Mouse (Mus musculus): Measurements from ENCODE around the gene Stxbp4. TPM values are rescaled to one million over a fixed set of nuclear protein-coding genes. Genes with fewer than 3 reads are reported as not detected.
A peak's percentile ranks its signal among the peaks of the same experiment; 100 is the strongest.

Stxbp4 gene
- 3.1 and 3.5 TPM in 2 replicates for polyA plus RNA-seq (2012; ENCODE audit: insufficient read depth, insufficient read length, missing spikeins)

DNA sequence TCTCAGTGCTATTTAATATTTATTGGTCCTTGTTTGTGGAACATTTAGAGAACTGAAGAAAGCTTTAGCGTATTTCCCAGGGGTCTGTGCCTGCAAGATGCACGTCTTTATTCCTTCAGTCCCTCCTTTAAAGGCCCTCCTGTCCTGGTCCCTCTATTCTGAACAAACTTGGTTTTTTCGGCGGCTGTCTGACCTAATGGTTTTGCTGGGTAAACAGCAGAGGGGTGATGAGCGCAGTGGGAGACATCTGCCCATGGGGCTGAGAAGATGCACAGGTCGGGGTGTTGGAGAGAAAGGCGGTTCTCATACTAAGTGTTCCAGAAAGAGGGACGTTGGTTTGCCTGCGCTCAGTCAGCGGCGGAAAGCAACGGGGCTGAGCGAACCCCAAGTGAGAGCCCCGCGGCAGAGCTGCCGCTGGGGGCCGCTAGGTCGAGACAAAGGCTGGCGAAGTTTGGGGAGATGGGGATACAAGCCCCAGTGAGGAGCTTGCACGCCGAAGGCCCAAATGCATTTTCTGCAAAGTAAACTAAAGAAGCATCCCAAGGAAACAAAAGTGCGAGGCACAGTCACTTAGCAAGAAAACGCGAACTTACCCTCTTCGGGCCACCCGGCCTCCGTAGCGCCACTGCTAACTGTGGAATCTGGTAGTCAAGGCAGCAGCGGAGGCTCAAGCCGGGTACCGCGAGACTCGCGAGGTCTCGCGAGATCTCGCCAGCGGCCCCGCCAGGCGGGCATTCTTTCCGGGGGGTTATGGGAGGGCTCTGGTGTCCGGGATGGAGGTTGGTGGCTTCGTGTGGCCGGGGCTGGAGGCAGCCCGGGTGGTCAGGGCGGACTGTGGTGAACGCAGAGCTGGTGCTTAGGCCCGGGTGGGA is at the start of gene Stxbp4, which contains the start of gene Cox11:
Stxbp4 (minus strand) TSS at position 645 of the 872 bp plus-strand sequence.
Cox11 (plus strand) TSS at position 734 of the 872 bp plus-strand sequence.
- peak; percentile 25; the same call in 1 of the 2 replicates for TF ChIP-seq CTCF (IDR thresholded peaks at IDR 0.05; ENCODE audit: low read depth, low read length)
- TF ChIP-seq POLR2A (IDR thresholded peaks at IDR 0.05; ENCODE audit: borderline replicate concordance, low read depth, low read length): no peak
- Histone ChIP-seq H3K4me1 (ENCODE audit: control insufficient read depth, insufficient read depth, low read length) (peaks cover 16% of the 10 kb centered on the region), H3K4me3 (ENCODE audit: insufficient read depth, low read length) (peak within 1 kb of the TSS; percentile 100), H3K27ac (ENCODE audit: insufficient read depth, low read depth, low read length) (peak within 1 kb of the TSS; percentile 53)

DNA sequence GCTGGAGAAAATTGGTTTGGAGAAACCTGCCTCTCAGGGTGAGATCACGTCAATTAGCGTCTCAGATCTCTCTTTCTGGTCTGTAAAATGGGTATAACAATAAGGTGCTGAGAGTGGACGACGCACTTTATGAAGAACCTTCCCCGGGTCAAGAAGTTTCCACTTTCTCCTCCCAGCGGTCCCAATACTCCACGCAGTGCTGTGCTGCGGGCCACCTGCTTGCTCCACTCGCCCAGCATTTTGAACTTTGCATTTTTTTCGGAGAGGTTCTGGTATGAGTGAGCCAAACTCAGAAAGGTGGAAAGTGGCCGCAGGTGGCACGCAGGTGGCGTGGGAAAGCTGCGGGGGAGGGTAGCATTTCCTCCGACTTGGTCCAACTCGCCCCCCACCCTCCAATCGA is 49.2 kb upstream of the Stxbp4 start:
- TF ChIP-seq CTCF (IDR thresholded peaks at IDR 0.05; ENCODE audit: low read depth, low read length) (no peak), POLR2A (IDR thresholded peaks at IDR 0.05; ENCODE audit: borderline replicate concordance, low read depth, low read length) (no peak)
- H3K4me1 ChIP-seq (ENCODE audit: control insufficient read depth, insufficient read depth, low read length): peaks cover 6% of the 10 kb centered on the region
- H3K4me3 ChIP-seq (ENCODE audit: insufficient read depth, low read length): peak overlapping the region; percentile 70
- no peak overlapping the region for H3K27ac ChIP-seq (ENCODE audit: insufficient read depth, low read depth, low read length)

GRCm38 (mm10) chr11:90686287-90687025 is 48.6 kb upstream of the Stxbp4 start:
- no peak overlapping the region for H3K27ac ChIP-seq (ENCODE audit: insufficient read depth, low read depth, low read length)
- peak overlapping the region; percentile 70 for H3K4me3 ChIP-seq (ENCODE audit: insufficient read depth, low read length)
- peaks cover 6% of the 10 kb centered on the region for H3K4me1 ChIP-seq (ENCODE audit: control insufficient read depth, insufficient read depth, low read length)
- no peak for TF ChIP-seq POLR2A (IDR thresholded peaks at IDR 0.05; ENCODE audit: borderline replicate concordance, low read depth, low read length)
- no peak for TF ChIP-seq CTCF (IDR thresholded peaks at IDR 0.05; ENCODE audit: low read depth, low read length)

GRCm38 (mm10) chr11:90685196-90685595 is 47.3 kb upstream of the Stxbp4 start:
- H3K27ac ChIP-seq (ENCODE audit: insufficient read depth, low read depth, low read length): no peak overlapping the region
- TF ChIP-seq CTCF (IDR thresholded peaks at IDR 0.05; ENCODE audit: low read depth, low read length) (no peak), POLR2A (IDR thresholded peaks at IDR 0.05; ENCODE audit: borderline replicate concordance, low read depth, low read length) (no peak)
- peaks cover 6% of the 10 kb centered on the region for H3K4me1 ChIP-seq (ENCODE audit: control insufficient read depth, insufficient read depth, low read length)
- no peak overlapping the region for H3K4me3 ChIP-seq (ENCODE audit: insufficient read depth, low read length)

DNA sequence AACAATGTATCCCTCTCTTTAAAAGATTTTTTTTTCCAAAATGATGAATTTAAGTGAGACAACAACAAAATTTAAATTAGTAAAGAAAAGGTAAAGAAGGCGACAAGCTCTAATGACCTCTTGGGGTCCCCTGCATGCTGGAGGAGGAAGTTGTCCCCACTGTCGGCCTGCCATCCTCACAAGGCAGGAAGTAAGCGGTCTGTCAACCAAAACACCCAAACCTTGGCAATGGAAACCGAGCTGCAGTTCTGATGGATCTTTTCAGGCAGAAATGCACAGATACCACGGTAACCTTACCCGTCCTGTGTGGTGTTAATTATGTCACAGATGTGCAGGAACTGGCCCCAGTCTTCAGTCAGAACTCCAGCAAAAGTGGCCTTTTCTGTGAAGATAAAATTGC is 46.9 kb upstream of the Stxbp4 start:
- TF ChIP-seq POLR2A (IDR thresholded peaks at IDR 0.05; ENCODE audit: borderline replicate concordance, low read depth, low read length) (no peak), CTCF (IDR thresholded peaks at IDR 0.05; ENCODE audit: low read depth, low read length) (no peak)
- Histone ChIP-seq H3K4me3 (ENCODE audit: insufficient read depth, low read length) (no peak overlapping the region), H3K27ac (ENCODE audit: insufficient read depth, low read depth, low read length) (no peak overlapping the region), H3K4me1 (ENCODE audit: control insufficient read depth, insufficient read depth, low read length) (peaks cover 6% of the 10 kb centered on the region)

- TF ChIP-seq CTCF (IDR thresholded peaks at IDR 0.05; ENCODE audit: low read depth, low read length): no peak
- TF ChIP-seq POLR2A (IDR thresholded peaks at IDR 0.05; ENCODE audit: borderline replicate concordance, low read depth, low read length): no peak
- peaks cover 15% of the 10 kb centered on the region for H3K4me1 ChIP-seq (ENCODE audit: control insufficient read depth, insufficient read depth, low read length)
- H3K4me3 ChIP-seq (ENCODE audit: insufficient read depth, low read length): no peak overlapping the region
- H3K27ac ChIP-seq (ENCODE audit: insufficient read depth, low read depth, low read length): no peak overlapping the region
Observed at GRCm38 (mm10) chr11:90681171-90681570, 43.3 kb upstream of the Stxbp4 start.

GRCm38 (mm10) chr11:90678582-90678981 is 40.7 kb upstream of the Stxbp4 start:
- H3K27ac ChIP-seq (ENCODE audit: insufficient read depth, low read depth, low read length): peak overlapping the region; percentile 25; the same call in 1 of the 2 replicates
- TF ChIP-seq CTCF (IDR thresholded peaks at IDR 0.05; ENCODE audit: low read depth, low read length) (no peak), POLR2A (IDR thresholded peaks at IDR 0.05; ENCODE audit: borderline replicate concordance, low read depth, low read length) (no peak)
- H3K4me1 ChIP-seq (ENCODE audit: control insufficient read depth, insufficient read depth, low read length): peaks cover 15% of the 10 kb centered on the region
- no peak overlapping the region for H3K4me3 ChIP-seq (ENCODE audit: insufficient read depth, low read length)

DNA sequence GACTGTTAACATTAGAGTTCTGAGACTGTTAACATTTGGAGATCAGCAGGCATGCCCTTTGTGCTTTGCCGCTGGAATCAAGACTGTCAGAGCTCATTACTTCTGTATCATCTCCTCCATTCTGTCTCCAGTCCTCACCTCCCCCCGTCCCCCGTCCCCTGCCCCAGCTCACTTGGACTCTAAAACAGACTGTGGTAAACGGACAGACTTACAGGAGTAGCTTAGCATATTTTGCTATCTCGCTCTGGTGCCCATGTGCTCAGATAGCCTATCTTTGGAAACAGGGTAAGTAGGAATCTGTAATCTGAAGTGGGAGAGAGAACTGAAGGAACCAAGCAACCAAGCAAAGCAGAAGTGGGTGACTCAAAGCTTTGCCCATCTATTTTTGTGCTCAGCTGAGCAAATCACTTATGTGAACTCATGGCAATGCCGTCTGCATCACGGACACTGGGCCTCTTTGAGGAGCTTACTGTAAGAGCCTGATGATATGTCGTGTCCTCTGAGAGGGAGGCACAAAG is 39.9 kb upstream of the Stxbp4 start:
- peak overlapping the region; percentile 25 for H3K27ac ChIP-seq (ENCODE audit: insufficient read depth, low read depth, low read length)
- no peak overlapping the region for H3K4me3 ChIP-seq (ENCODE audit: insufficient read depth, low read length)
- H3K4me1 ChIP-seq (ENCODE audit: control insufficient read depth, insufficient read depth, low read length): peaks cover 15% of the 10 kb centered on the region
- TF ChIP-seq CTCF (IDR thresholded peaks at IDR 0.05; ENCODE audit: low read depth, low read length) (no peak), POLR2A (IDR thresholded peaks at IDR 0.05; ENCODE audit: borderline replicate concordance, low read depth, low read length) (no peak)

- H3K4me1 ChIP-seq (ENCODE audit: control insufficient read depth, insufficient read depth, low read length): peaks cover 15% of the 10 kb centered on the region
- no peak overlapping the region for H3K27ac ChIP-seq (ENCODE audit: insufficient read depth, low read depth, low read length)
- no peak overlapping the region for H3K4me3 ChIP-seq (ENCODE audit: insufficient read depth, low read length)
- TF ChIP-seq CTCF (IDR thresholded peaks at IDR 0.05; ENCODE audit: low read depth, low read length): no peak
- no peak for TF ChIP-seq POLR2A (IDR thresholded peaks at IDR 0.05; ENCODE audit: borderline replicate concordance, low read depth, low read length)
Observed at GRCm38 (mm10) chr11:90677027-90677426, 39.1 kb upstream of the Stxbp4 start.
